Mouse (Mus musculus) ES-Bruce4 (cell line): ENCODE measurements around the gene Tmem54.

Experiments used
- CTCF ChIP-seq: IDR thresholded peaks from one replicate; pipeline ENCODE4 v1.8.1; 2011; ENCODE audit warnings: low read depth, low read length
- POLR2A ChIP-seq: IDR thresholded peaks from one replicate; pipeline ENCODE4 v1.8.1; 2011; ENCODE audit warnings: low read length; ENCODE audit not compliant: insufficient read depth

GRCm38 (mm10) chr4:129055562-129055961 is 49.8 kb upstream of the Tmem54 start:
- TF ChIP-seq POLR2A: no peak
- no peak for TF ChIP-seq CTCF
